Mouse (Mus musculus) megakaryocyte, embryonic 14.5 days (primary cell): ENCODE results near the gene Plvap.

Experiments
- FLI1 ChIP-seq: IDR thresholded peaks from 2 replicates; pipeline ENCODE4 v1.6.1; 2012; ENCODE audit warnings: low read length, inconsistent platforms, mixed read lengths
- GATA1 ChIP-seq: IDR thresholded peaks from 3 replicates; pipeline ENCODE4 v1.6.1; 2012; ENCODE audit warnings: mixed read lengths, low read length, inconsistent platforms, borderline replicate concordance

DNA sequence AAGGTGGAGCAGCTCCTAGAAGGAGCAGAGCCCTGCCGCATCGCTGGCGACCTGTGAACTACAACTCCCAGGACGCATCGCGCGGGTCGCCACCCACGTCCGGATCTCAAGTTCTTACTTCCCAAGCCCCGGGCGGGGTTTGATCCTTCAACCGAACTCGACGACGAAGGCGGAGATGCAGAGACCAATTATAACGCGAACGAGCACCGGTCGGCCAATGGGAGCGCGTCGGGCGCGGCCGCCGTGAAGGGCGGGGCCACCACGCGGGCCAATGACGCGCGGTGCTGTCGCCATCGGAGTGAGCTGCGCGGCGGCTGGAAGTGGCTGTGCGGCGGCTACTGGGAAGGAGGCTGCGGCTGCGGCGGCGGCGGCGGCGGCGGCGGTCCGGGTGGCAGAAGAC lies 42.6 kb downstream of the Plvap start, which contains the start of gene Dda1:
- TF ChIP-seq GATA1 (no peak), FLI1 (no peak)
